Mouse (Mus musculus) heart, embryonic 10.5 days (tissue): Measurements from ENCODE around the gene Notch2. TPM values are rescaled to one million over a fixed set of nuclear protein-coding genes. Genes with fewer than 3 reads are reported as not detected.
A peak's percentile ranks its signal among the peaks of the same experiment; 100 is the strongest.

ENCODE experiments used
- DNase-seq: peaks from one replicate; pipeline ENCODE4 v3.0.0-alpha.2; 2017; ENCODE audit warnings: low spot score
- H3K27ac ChIP-seq: fragments of 300-500 bp; sonication (generic); 2 replicates; pipeline ENCODE4 v1.5.1; 2016; ENCODE audit warnings: mild to moderate bottlenecking
- H3K27me3 ChIP-seq: fragments of 300-500 bp; sonication (generic); 2 replicates; pipeline ENCODE4 v1.6.1; 2016; ENCODE audit warnings: mild to moderate bottlenecking; ENCODE audit not compliant: poor library complexity, insufficient read depth, severe bottlenecking
- H3K36me3 ChIP-seq: fragments of 300-500 bp; sonication (generic); 2 replicates; pipeline ENCODE4 v1.6.1; 2016; ENCODE audit warnings: mild to moderate bottlenecking, moderate library complexity
- H3K4me1 ChIP-seq: fragments of 300-500 bp; sonication (generic); 2 replicates; pipeline ENCODE4 v1.6.1; 2016; ENCODE audit warnings: mild to moderate bottlenecking
- H3K4me3 ChIP-seq: fragments of 300-500 bp; sonication (generic); 2 replicates; pipeline ENCODE4 v1.5.1; 2016; ENCODE audit warnings: mild to moderate bottlenecking, moderate library complexity
- H3K9me3 ChIP-seq: fragments of 300-500 bp; sonication (generic); 2 replicates; pipeline ENCODE4 v1.6.1; 2016; ENCODE audit warnings: mild to moderate bottlenecking, moderate library complexity
- WGBS: fragments of 180-500 bp; shearing (Covaris S2); methylation state at CpG from one replicate; pipeline ENCODE4 v1.1.7; 2016; 5-methylcytosine and 5-hydroxymethylcytosine counted together
- polyA plus RNA-seq: library from polyadenylated mRNA; unstranded; fragments of >200 nt; fragmentation: Nextera tagmentation; extraction: Ambion mirVana; gene quantifications from 2 replicates; pipeline ENCODE4 v1.2.1, GENCODE M21; 2016

The Notch2 gene
- polyA plus RNA-seq, 1 experiment from 2014 or later = 16.8 TPM

DNA sequence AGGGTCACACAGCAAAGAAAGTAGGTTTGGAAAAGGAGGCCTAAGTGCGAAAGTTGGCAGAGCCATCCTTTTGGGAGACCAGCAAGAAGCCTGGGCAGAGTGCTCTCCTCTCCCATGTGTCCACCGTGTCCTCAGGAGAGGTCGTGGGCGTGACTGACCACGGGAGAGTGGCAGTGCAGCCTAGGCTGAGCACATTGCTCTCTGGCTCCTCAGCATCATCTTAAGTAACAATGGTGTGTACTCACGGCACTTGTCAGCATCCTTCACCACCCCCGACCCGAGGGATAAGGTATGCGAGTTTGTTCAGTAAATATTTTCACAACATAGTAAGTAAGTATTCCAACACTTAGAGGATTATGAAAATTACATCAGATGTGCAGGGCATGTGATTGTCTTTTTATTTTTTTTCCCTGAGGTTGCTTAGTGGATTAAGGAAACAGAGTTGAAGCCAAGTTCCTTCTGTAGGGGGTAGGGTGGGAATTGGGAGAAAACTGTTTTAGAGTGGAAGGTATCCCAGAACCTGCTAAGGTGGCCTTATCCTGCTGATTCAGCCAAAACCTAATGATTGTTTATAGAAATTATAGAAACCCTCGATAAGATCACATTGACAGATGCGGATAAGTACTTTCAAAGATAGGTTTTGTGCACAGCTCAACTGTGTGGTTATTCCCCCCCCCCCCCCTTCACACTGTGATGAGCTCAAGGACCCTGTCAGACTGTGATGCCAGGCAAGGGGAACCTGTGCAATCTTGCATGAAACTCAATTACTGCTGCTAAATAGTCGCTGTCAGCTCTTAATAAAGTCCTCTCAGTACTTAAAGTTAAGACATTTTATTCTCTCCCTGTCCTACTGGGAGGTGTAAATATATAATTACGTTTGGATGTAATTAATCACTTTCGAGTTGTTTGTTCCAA, 37.4 kb downstream of the Notch2 start:
- DNase-seq = no peak
- H3K27me3 ChIP-seq = no peaks in the 10 kb centered on the region
- peaks cover 33% of the 10 kb centered on the region for H3K4me1 ChIP-seq
- no peak overlapping the region for H3K4me3 ChIP-seq
- 0 out of 2 replicates have a peak, but pooled peaks cover 6% of the 10 kb centered on the region for H3K36me3 ChIP-seq
- 79% methylated on average over 14 of the region's 14 CpGs for WGBS
- H3K27ac ChIP-seq = no peak overlapping the region
- H3K9me3 ChIP-seq = no peaks in the 10 kb centered on the region

DNA sequence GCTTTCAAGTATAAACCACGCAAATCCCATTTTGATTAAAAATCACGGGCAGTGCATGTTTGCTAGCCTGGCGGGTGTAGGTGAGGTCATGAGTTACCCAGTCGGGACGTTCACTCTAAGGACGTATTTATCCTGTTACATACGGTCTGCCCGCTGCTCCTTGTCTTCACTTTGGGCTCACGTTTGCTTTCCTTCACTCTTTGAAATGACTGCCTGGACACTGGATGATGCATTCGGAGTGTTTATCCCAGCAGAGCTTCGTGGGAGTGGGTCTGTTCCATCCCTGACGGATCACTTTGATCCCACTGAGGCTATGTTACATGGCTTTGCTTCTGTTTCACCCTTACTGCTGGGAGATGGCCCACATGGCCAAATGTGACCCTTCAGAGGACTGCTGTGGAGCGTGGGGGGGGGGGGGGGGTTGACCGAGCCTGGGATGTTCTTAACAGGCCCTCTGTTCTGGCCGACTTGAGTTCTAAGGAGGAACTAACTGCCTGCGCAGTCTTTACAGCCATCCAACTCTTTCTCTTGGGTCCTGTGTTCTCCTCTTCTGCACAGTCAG, 38.2 kb downstream of the Notch2 start:
- H3K9me3 ChIP-seq = no peaks in the 10 kb centered on the region
- H3K4me1 ChIP-seq = peaks cover 33% of the 10 kb centered on the region
- no peak for DNase-seq
- H3K4me3 ChIP-seq = no peak overlapping the region
- 77% methylated on average over 16 of the region's 16 CpGs for WGBS
- H3K27me3 ChIP-seq = no peaks in the 10 kb centered on the region
- H3K27ac ChIP-seq = no peak overlapping the region
- H3K36me3 ChIP-seq = 0 out of 2 replicates have a peak, but pooled peaks cover 6% of the 10 kb centered on the region

DNA sequence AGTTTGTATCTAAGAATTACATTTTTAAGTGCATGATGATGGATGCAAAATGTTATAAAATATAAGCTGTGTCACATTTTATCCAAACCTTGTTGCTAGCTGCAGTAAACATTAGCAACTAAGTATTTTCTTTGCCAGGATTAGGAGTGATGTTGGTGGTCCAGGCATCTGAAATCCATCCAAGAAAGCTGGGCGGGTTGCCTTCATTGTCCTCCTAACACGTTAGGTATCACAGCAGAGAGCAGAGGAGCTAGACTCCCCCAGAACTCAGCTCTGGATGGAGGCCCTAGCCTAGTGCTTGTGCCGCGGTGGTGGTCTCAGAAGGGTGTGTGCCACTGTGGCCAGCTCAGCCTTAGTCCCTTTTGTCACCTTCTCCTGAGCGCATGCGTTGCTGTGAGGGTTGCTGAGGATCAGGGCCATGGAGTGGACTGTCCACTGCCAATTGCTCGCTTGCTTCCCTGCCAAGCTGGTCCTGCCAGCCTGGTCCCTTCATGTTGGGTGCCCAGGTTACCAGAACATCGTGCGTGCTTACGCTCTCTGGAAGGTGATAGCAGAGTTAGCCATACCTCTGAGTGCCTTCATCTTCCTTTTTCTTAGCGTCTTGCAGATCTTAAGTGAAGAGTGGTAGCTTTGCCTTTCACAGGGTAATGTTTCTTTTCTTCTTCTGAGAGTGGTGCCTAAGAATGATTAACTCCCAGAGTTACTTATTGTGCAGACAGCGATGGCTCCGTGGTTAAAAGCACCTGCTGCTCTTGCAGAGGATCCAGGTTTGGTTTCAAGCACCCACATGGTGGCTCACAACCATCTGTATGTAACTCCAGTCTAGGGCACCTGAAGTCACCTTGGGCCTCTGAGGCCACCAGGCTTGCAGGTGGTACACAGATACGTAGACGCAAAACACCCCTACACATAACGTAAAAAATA, 39.4 kb downstream of the Notch2 start:
- H3K36me3 ChIP-seq = 0 out of 2 replicates have a peak, but pooled peaks cover 6% of the 10 kb centered on the region
- peaks cover 30% of the 10 kb centered on the region for H3K4me1 ChIP-seq
- no peaks in the 10 kb centered on the region for H3K27me3 ChIP-seq
- WGBS = 88% methylated on average over 16 of the region's 16 CpGs
- no peak for DNase-seq
- no peak overlapping the region for H3K27ac ChIP-seq
- H3K4me3 ChIP-seq = no peak overlapping the region
- no peaks in the 10 kb centered on the region for H3K9me3 ChIP-seq

- no peak for DNase-seq
Observed at GRCm38 (mm10) chr3:98053817-98054216, 40.5 kb downstream of the Notch2 start.

DNA sequence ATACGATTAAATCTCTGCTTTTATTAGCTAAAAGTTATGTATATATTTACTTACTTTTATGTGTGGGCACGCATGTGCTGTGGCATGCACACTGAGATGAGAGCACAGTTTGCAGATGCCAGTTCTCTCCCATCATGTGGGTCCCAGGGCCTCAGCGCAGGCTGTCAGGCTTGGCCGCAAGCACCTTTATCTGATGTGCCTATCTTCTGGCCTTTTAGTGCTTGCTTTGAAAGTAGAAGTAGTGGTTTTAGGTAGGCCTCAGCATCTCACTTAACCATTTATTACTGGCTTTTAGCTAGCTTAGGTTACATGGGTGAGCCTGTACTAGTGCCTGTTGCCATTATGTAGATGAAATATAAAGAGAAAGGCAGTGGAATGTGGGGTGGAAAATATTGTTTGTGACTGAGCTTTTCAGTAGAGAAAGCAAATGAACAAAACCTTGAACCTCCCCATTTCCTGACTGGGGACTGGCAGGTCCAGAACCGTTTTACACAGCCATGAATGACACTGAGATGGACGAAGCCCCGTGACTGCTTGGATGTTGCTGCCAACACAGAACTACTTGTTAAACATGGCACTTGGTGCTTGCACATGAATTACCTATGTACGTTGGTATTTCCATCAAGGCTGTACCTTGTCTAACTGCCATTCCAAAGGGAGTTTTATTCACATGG, 41.1 kb downstream of the Notch2 start:
- no peak overlapping the region for H3K27ac ChIP-seq
- peaks cover 30% of the 10 kb centered on the region for H3K4me1 ChIP-seq
- no peaks in the 10 kb centered on the region for H3K9me3 ChIP-seq
- DNase-seq = peak; percentile 67
- H3K4me3 ChIP-seq = no peak overlapping the region
- peaks cover 8% of the 10 kb centered on the region; the same call in 1 of the 2 replicates for H3K36me3 ChIP-seq
- H3K27me3 ChIP-seq = no peaks in the 10 kb centered on the region
- 81% methylated on average over 8 of the region's 8 CpGs for WGBS

More at GRCm38 (mm10) chr3:98053817-98054216, 40.5 kb downstream of the Notch2 start:
- H3K4me1 ChIP-seq = peaks cover 30% of the 10 kb centered on the region
- H3K4me3 ChIP-seq = no peak overlapping the region
- no peaks in the 10 kb centered on the region for H3K9me3 ChIP-seq
- H3K27ac ChIP-seq = no peak overlapping the region
- peaks cover 8% of the 10 kb centered on the region; the same call in 1 of the 2 replicates for H3K36me3 ChIP-seq
- H3K27me3 ChIP-seq = no peaks in the 10 kb centered on the region
- 64% methylated on average over 1 of the region's 1 CpGs for WGBS

DNA sequence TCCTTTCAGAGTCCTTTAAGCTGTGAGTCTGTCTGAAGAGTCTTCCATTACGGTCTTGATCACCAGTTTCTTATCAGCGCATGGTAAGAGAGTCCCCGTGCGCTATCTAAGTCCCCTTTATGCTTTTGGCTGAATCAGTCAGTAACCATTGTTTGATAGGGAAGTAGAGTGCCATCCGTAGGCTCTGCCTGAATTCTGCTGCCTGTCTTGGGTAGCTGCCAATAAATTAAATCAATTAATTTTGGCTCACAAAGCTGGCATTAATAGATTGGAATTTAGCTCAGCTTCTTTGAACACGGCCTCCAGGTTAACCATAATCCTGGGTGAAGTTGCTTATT, 41.6 kb downstream of the Notch2 start:
- peaks cover 30% of the 10 kb centered on the region for H3K4me1 ChIP-seq
- no peaks in the 10 kb centered on the region for H3K27me3 ChIP-seq

GRCm38 (mm10) chr3:98055808-98056728, 42.7 kb downstream of the Notch2 start:
- peak overlapping the region; percentile 23; the same call in 1 of the 2 replicates for H3K27ac ChIP-seq
- 73% methylated on average over 20 of the region's 20 CpGs for WGBS
- peaks cover 28% of the 10 kb centered on the region for H3K4me1 ChIP-seq
- H3K36me3 ChIP-seq = peaks cover 8% of the 10 kb centered on the region; the same call in 1 of the 2 replicates
- no peak for DNase-seq
- H3K9me3 ChIP-seq = no peaks in the 10 kb centered on the region
- no peaks in the 10 kb centered on the region for H3K27me3 ChIP-seq
- H3K4me3 ChIP-seq = no peak overlapping the region

More for the DNA sequence above, 41.6 kb downstream of the Notch2 start:
- no peak overlapping the region for H3K27ac ChIP-seq
- peaks cover 8% of the 10 kb centered on the region; the same call in 1 of the 2 replicates for H3K36me3 ChIP-seq
- 57% methylated on average over 6 of the region's 6 CpGs for WGBS
- H3K9me3 ChIP-seq = no peaks in the 10 kb centered on the region
- no peak for DNase-seq
- H3K4me3 ChIP-seq = no peak overlapping the region

- WGBS = 76% methylated on average over 6 of the region's 6 CpGs
- DNase-seq = no peak
- H3K4me1 ChIP-seq = peaks cover 37% of the 10 kb centered on the region
- no peak overlapping the region for H3K27ac ChIP-seq
- no peaks in the 10 kb centered on the region for H3K27me3 ChIP-seq
- H3K9me3 ChIP-seq = no peaks in the 10 kb centered on the region
- no peak overlapping the region for H3K4me3 ChIP-seq
- H3K36me3 ChIP-seq = peaks cover 5% of the 10 kb centered on the region; the same call in 1 of the 2 replicates
Observed at GRCm38 (mm10) chr3:98056956-98057365, 43.6 kb downstream of the Notch2 start.

DNA sequence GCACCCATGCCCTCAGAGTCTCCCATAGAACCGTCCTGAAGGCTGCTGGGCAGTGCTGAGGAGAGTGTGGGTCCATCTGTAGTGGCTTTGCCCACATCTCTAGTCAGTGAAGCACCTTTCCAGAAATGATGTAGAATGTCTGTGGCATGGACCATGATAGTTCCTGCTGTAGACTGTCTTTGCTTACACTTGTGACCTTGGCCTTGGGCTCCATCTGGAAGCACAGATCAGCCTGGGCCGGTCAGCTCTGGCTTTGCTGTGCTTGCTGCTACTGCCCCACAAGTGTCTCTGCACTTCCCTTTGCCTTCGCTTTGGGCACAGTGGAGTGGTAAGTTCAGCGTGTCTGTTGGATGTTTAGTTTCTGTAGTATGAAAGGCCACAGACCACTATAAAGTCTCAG, 45.7 kb downstream of the Notch2 start:
- Histone ChIP-seq H3K27me3 (no peaks in the 10 kb centered on the region), H3K4me1 (peaks cover 51% of the 10 kb centered on the region), H3K27ac (no peak overlapping the region), H3K36me3 (peaks cover 2% of the 10 kb centered on the region; the same call in 1 of the 2 replicates), H3K9me3 (no peaks in the 10 kb centered on the region), H3K4me3 (no peak overlapping the region)
- 83% methylated on average over 4 of the region's 4 CpGs for WGBS
- DNase-seq = no peak

- WGBS = 43% methylated on average over 7 of the region's 7 CpGs
- Histone ChIP-seq H3K4me1 (peaks cover 50% of the 10 kb centered on the region), H3K36me3 (peaks cover 2% of the 10 kb centered on the region; the same call in 1 of the 2 replicates), H3K9me3 (no peaks in the 10 kb centered on the region), H3K27me3 (no peaks in the 10 kb centered on the region), H3K27ac (no peak overlapping the region), H3K4me3 (no peak overlapping the region)
- DNase-seq = no peak
Observed at GRCm38 (mm10) chr3:98060981-98061660, 47.8 kb downstream of the Notch2 start.
